Mouse (Mus musculus) stomach, postnatal 0 days (tissue): Measurements from ENCODE around the gene Bbof1. TPM values are rescaled to one million over a fixed set of nuclear protein-coding genes. Genes with fewer than 3 reads are reported as not detected.

Source experiments
- ATAC-seq: fragments of 200-750 bp; cut with Nextera tagmentation; 2 replicates; pipeline ENCODE4 v1.8.0; 2017; ENCODE audit not compliant: low FRiP score, low TSS enrichment
- DNase-seq: peaks from one replicate; pipeline ENCODE4 v3.0.0-alpha.2; 2016; ENCODE audit warnings: low spot score
- H3K27ac ChIP-seq: fragments of 300-500 bp; sonication (generic); replicated peaks from 2 replicates; pipeline ENCODE4 v1.5.1; 2014; ENCODE audit warnings: mild to moderate bottlenecking, control low read depth
- H3K27me3 ChIP-seq: fragments of 300-500 bp; sonication (generic); 2 replicates; pipeline ENCODE4 v1.6.1; 2014; ENCODE audit warnings: low read length; ENCODE audit not compliant: control insufficient read depth, insufficient read depth
- H3K36me3 ChIP-seq: fragments of 300-500 bp; sonication (generic); 2 replicates; pipeline ENCODE4 v1.6.1; 2014; ENCODE audit warnings: low read length, mixed read lengths; ENCODE audit not compliant: control insufficient read depth, insufficient read depth
- H3K4me1 ChIP-seq: fragments of 300-500 bp; sonication (generic); replicated peaks from 2 replicates; pipeline ENCODE4 v1.6.1; 2014; ENCODE audit warnings: antibody characterized with exemption; ENCODE audit not compliant: control insufficient read depth, insufficient read depth
- H3K4me2 ChIP-seq: fragments of 300-500 bp; sonication (generic); replicated peaks from 2 replicates; pipeline ENCODE4 v1.6.1; 2014; ENCODE audit warnings: low read depth, mild to moderate bottlenecking, control low read depth, moderate library complexity
- H3K4me3 ChIP-seq: fragments of 300-500 bp; sonication (generic); 2 replicates; pipeline ENCODE4 v1.5.1; 2014; ENCODE audit warnings: low read depth, low read length, control low read depth
- H3K9ac ChIP-seq: fragments of 300-500 bp; sonication (generic); 2 replicates; pipeline ENCODE4 v1.6.1; 2014; ENCODE audit warnings: mild to moderate bottlenecking, low read length, control low read depth, mixed read lengths
- H3K9me3 ChIP-seq: fragments of 300-500 bp; sonication (generic); 2 replicates; pipeline ENCODE4 v1.6.1; 2016; ENCODE audit warnings: low read length; ENCODE audit not compliant: control insufficient read depth
- CTCF ChIP-seq: IDR thresholded peaks from 2 replicates; pipeline ENCODE4 v1.5.1; 2016; ENCODE audit warnings: antibody characterized with exemption, low read depth, mild to moderate bottlenecking, moderate library complexity
- EP300 ChIP-seq: optimal IDR thresholded peaks from 2 replicates; pipeline ENCODE3; 2016; ENCODE audit warnings: antibody characterized with exemption
- WGBS: fragments of 180-500 bp; shearing (Covaris S2); extraction: QIAGEN DNeasy Blood & Tissue Kit; methylation state at CpG from one replicate; pipeline ENCODE4 v1.1.7; 2014; 5-methylcytosine and 5-hydroxymethylcytosine counted together
- polyA plus RNA-seq: library from polyadenylated mRNA; unstranded; fragments of >200 nt; fragmentation: Nextera tagmentation; extraction: Ambion mirVana; gene quantifications from 2 replicates; pipeline ENCODE4 v1.2.1, GENCODE M21; 2015

Bbof1 gene
- polyA plus RNA-seq, 1 experiment from 2014 or later, result 0.68 TPM

DNA sequence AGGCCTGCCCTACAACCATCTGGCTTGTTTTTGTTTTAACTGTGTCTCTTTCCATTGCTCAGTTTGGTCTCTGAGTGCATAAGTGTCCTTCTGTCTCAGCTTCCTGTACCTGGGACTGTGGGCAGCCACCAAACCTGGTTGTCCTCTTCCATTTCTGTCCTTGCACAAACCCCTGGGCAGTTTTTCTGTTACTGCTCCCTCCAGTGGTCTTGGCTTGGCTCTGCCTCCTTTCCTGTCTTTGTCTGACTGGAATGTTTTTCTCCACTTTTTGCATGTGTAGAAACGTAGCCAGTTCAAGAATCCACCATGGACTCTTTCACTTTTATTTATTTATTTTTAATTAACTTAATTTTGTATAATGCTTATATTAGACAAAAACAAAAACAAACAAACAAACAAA, 51.0 kb downstream of the Bbof1 start:
- no peak overlapping the region for H3K4me2 ChIP-seq
- H3K27me3 ChIP-seq, result no peaks in the 10 kb centered on the region
- H3K4me1 ChIP-seq, result no peaks in the 10 kb centered on the region
- no peak overlapping the region for H3K4me3 ChIP-seq
- DNase-seq (no peak), ATAC-seq (no peak)
- WGBS, result 59% methylated on average over 1 of the region's 1 CpGs
- H3K36me3 ChIP-seq, result peaks cover 4% of the 10 kb centered on the region; the same call in 1 of the 2 replicates
- TF ChIP-seq CTCF, result peak; percentile 57
- TF ChIP-seq EP300, result no peak
- H3K9me3 ChIP-seq, result no peaks in the 10 kb centered on the region
- H3K9ac ChIP-seq, result no peak overlapping the region
- no peak overlapping the region for H3K27ac ChIP-seq

DNA sequence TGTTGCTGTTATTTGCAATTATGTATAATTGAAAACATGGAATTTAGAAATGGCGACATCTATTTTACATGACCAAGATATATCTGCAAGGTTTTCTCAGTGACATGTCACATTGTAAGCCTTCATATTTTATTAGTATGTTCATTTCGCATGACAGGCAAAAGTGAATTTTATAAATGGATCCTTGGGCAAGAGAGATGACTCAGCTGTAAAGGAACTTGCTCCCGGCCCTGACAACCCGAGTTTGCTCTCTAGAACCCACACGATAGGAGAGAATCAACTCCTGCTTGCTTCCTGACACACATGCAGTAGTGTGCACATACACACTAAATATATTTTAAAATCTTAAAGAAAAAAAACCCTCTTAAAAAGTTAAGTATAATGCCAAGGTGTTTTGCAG, 52.5 kb downstream of the Bbof1 start:
- peaks cover 4% of the 10 kb centered on the region; the same call in 1 of the 2 replicates for H3K36me3 ChIP-seq
- H3K27ac ChIP-seq, result no peak overlapping the region
- no peaks in the 10 kb centered on the region for H3K9me3 ChIP-seq
- WGBS, result 83% methylated on average over 5 of the region's 5 CpGs
- H3K4me1 ChIP-seq, result no peaks in the 10 kb centered on the region
- H3K4me3 ChIP-seq, result no peak overlapping the region
- H3K4me2 ChIP-seq, result no peak overlapping the region
- no peaks in the 10 kb centered on the region for H3K27me3 ChIP-seq
- no peak for ATAC-seq
- no peak for DNase-seq
- H3K9ac ChIP-seq, result no peak overlapping the region
- TF ChIP-seq EP300, result no peak

DNA sequence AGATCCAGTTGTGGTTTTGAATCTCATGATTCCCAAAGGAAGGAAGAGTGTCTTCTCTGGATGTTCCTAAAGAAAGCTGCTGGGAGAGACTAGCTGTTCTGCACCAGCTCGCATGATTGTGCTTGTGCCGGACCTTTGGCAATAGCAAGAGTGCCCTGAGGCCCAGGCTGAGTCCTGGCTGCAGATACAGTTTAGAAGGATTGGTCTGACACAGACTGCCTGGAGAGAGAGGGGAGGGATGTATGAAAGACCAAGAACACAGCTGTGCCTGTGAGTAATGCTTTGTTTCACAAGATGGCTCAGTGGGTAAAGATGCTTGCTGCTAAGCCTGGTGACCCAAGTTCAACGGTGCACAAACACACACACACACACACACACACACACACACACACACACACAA, 54.0 kb downstream of the Bbof1 start:
- Histone ChIP-seq H3K27ac (no peak overlapping the region), H3K9ac (no peak overlapping the region), H3K4me3 (no peak overlapping the region), H3K4me1 (no peaks in the 10 kb centered on the region), H3K9me3 (no peaks in the 10 kb centered on the region), H3K27me3 (no peaks in the 10 kb centered on the region), H3K36me3 (0 out of 2 replicates have a peak, but pooled peaks cover 4% of the 10 kb centered on the region), H3K4me2 (no peak overlapping the region)
- ATAC-seq (no peak), DNase-seq (no peak)
- TF ChIP-seq EP300 (no peak), CTCF (no peak)
- WGBS, result 84% methylated on average over 3 of the region's 3 CpGs

DNA sequence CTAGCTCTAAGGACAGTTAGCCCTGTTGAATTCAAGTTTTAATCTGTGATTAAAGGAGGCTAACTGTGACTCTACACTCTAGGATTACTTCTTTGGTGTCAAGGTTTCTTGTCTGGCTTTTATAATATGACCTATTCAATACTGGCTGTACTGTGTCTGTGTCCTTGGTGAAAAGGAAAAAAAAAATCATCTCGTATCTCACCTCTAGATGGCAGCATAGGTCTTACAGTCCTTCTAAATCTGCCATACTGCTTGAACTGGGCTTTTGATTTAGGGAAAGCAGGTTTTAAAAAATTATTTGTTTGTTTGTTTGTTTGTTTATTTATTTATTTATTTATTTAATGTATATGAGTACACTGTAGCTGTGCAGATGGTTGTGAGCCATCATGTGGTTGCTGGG, 59.8 kb downstream of the Bbof1 start:
- Histone ChIP-seq H3K9ac (no peak overlapping the region), H3K36me3 (no peaks in the 10 kb centered on the region), H3K4me2 (no peak overlapping the region), H3K4me1 (no peaks in the 10 kb centered on the region), H3K4me3 (no peak overlapping the region), H3K27ac (no peak overlapping the region), H3K27me3 (no peaks in the 10 kb centered on the region), H3K9me3 (no peaks in the 10 kb centered on the region)
- WGBS, result 0% methylated on average over 1 of the region's 1 CpGs
- DNase-seq (no peak), ATAC-seq (no peak)
- TF ChIP-seq EP300 (no peak), CTCF (peak; percentile 82)

DNA sequence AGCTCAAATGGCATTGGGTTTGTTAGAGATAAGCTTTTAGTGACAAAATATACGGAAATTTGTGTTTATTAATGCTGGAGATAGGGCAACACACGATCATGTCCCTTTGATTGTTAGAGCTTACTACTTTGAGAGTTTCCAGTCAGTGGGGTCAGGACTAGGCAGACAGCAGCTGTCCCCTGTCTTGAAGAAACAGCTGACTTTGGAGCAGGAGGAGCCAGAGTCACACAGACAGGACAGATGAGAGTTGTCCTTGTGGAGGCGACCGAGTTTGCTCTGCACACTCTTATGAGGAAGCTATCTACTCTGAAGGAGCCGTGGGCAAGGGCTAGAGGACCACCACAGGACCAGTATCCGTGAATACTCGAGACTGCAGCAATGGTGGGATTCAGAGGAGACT, 70.1 kb downstream of the Bbof1 start:
- ATAC-seq, result no peak
- H3K4me1 ChIP-seq, result no peaks in the 10 kb centered on the region
- no peaks in the 10 kb centered on the region for H3K9me3 ChIP-seq
- H3K9ac ChIP-seq, result no peak overlapping the region
- 80% methylated on average over 7 of the region's 7 CpGs for WGBS
- no peak for DNase-seq
- H3K27ac ChIP-seq, result no peak overlapping the region
- no peak overlapping the region for H3K4me3 ChIP-seq
- no peak overlapping the region for H3K4me2 ChIP-seq
- H3K36me3 ChIP-seq, result no peaks in the 10 kb centered on the region; the same call in 1 of the 2 replicates
- TF ChIP-seq CTCF (no peak), EP300 (no peak)
- H3K27me3 ChIP-seq, result no peaks in the 10 kb centered on the region

DNA sequence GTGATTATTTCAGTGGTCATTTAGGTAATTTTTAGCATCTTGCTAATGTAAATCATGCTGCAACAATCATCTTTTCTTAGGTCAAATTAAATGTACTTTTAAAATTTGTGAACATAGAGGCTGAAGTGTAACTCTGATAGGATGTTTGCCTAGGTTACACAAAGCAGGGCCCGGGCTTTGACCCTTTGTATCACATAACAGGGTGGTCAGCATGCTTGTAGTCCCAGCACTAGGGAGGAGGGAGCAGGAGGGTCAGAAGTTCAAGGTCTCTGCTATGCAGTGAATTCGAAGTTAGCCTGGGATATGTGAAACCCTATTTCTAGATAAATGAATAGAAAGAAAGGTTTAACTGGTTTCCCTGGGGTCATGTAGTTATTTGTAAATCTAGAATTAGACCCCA, 72.4 kb downstream of the Bbof1 start:
- H3K27me3 ChIP-seq, result no peaks in the 10 kb centered on the region
- 52% methylated on average over 2 of the region's 2 CpGs for WGBS

More for the DNA sequence above, 72.4 kb downstream of the Bbof1 start:
- DNase-seq (no peak), ATAC-seq (no peak)
- Histone ChIP-seq H3K4me2 (no peak overlapping the region), H3K4me3 (no peak overlapping the region), H3K4me1 (no peaks in the 10 kb centered on the region), H3K27ac (no peak overlapping the region), H3K9me3 (no peaks in the 10 kb centered on the region), H3K9ac (no peak overlapping the region), H3K36me3 (no peaks in the 10 kb centered on the region; the same call in 1 of the 2 replicates)
- no peak for TF ChIP-seq CTCF
- TF ChIP-seq EP300, result no peak
